ENCODE assay signal across 8 mouse cellular contexts in the genomic region with DNA sequence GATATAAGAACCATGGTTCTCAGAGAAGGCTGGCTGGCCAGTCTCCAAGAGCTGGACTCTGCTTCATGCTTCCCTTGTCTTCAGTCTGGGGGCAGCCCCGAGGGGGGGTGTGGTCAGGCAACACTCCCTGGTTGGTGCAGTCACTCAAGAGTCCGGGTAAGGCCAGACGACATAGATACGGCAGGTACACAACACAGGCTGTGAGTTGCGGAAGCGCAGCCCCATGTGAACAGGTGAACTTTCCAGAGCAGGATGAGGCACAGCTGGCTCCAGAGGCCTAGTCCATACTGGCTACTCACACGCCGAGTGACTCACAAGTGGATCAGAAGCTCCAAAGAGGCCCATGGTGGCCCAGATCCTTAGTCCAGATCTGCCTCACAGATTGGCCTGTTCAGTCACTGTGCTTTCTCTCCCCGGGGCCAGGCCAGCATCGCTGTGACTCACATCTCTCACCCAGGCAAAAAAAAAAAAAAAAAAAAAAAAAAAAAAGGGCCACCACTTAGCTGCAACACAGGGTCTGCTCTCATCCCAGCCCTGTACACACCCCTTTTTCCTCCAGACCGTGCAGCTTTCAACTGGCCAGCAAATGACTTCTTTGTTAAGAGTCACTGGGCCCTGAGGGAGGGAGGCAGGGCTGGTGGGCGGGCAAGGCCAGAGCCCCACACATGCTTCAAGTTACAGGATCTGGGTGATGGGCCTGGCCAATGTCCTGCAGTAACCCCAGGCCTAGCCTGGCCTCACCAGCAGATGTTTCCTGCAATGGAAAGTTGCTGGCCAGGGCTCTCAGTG. TPM values are rescaled to one million over a fixed set of nuclear protein-coding genes. Genes with fewer than 3 reads are reported as not detected.
A peak's percentile ranks its signal among the peaks of the same experiment; 100 is the strongest.
DNase-seq lines count a peak whose midpoint lies in the region; ATAC-seq lines count a peak whose summit lies in the region.

No protein-coding gene starts in this region.

- no peak overlapping the region for H3K4me2 ChIP-seq in hindbrain, embryonic 15.5 days
- H3K4me2 ChIP-seq in neural tube, embryonic 13.5 days: peak overlapping the region; percentile 11; the same call in 1 of the 2 replicates

- no peak overlapping the region for H3K27ac ChIP-seq in hindbrain, embryonic 15.5 days (replicated peaks)
- peak overlapping the region; percentile 70 for H3K27ac ChIP-seq in neural tube, embryonic 13.5 days (replicated peaks)

- no peak for ATAC-seq in megakaryocyte, adult 5-6 weeks (ENCODE audit: poor library complexity, severe bottlenecking)
- peak; percentile 49 for ATAC-seq in hindbrain, embryonic 15.5 days (ENCODE audit: low FRiP score, low read depth)
- peak; percentile 51 for ATAC-seq in neural tube, embryonic 13.5 days (ENCODE audit: low read depth)

- peaks cover 16% of the 10 kb centered on the region for H3K36me3 ChIP-seq in megakaryocyte, embryonic 14.5 days (replicated peaks; ENCODE audit: low read length)
- H3K36me3 ChIP-seq in hindbrain, embryonic 15.5 days: peaks cover 21% of the 10 kb centered on the region
- H3K36me3 ChIP-seq in neural tube, embryonic 13.5 days: peaks cover 40% of the 10 kb centered on the region

- no peaks in the 10 kb centered on the region for H3K9me3 ChIP-seq in megakaryocyte, embryonic 14.5 days
- H3K9me3 ChIP-seq in hindbrain, embryonic 15.5 days: no peaks in the 10 kb centered on the region
- H3K9me3 ChIP-seq in neural tube, embryonic 13.5 days: no peaks in the 10 kb centered on the region

- H3K4me3 ChIP-seq in megakaryocyte, embryonic 14.5 days (replicated peaks): peak overlapping the region; percentile 86
- no peak overlapping the region for H3K4me3 ChIP-seq in hindbrain, embryonic 15.5 days
- H3K4me3 ChIP-seq in neural tube, embryonic 13.5 days: peak overlapping the region; percentile 23; the same call in 1 of the 2 replicates

- peaks cover 79% of the 10 kb centered on the region for H3K4me1 ChIP-seq in megakaryocyte, embryonic 14.5 days
- H3K4me1 ChIP-seq in hindbrain, embryonic 15.5 days (replicated peaks): no peaks in the 10 kb centered on the region
- peaks cover 11% of the 10 kb centered on the region; the same call in 1 of the 2 replicates for H3K4me1 ChIP-seq in neural tube, embryonic 13.5 days (replicated peaks)

- no peaks in the 10 kb centered on the region for H3K27me3 ChIP-seq in megakaryocyte, embryonic 14.5 days (replicated peaks)
- no peaks in the 10 kb centered on the region for H3K27me3 ChIP-seq in hindbrain, embryonic 15.5 days
- no peaks in the 10 kb centered on the region for H3K27me3 ChIP-seq in neural tube, embryonic 13.5 days

- WGBS in hindbrain, embryonic 15.5 days: 55% methylated on average over 12 of the region's 12 CpGs
- WGBS in neural tube, embryonic 13.5 days: 59% methylated on average over 12 of the region's 12 CpGs

- no peak overlapping the region for H3K9ac ChIP-seq in hindbrain, embryonic 15.5 days
- H3K9ac ChIP-seq in neural tube, embryonic 13.5 days: 0 out of 2 replicates have a peak overlapping the region, but pooled peaks have one; percentile 32

- DNase-seq in cerebellum, postnatal 10 days: peak; percentile 63 to 65
- peak; percentile 94 for DNase-seq in gastrocnemius, postnatal 14 days
- peak; percentile 52 for DNase-seq in liver
- no peak for DNase-seq in thymus, postnatal 25 days

- intact Hi-C loops in gastrocnemius, postnatal 14 days (cut with DNase I; ENCODE audit: low total_unique reads): no loop called here

RNA-seq across cellular contexts. Expression of a gene that starts 52.1 kb away (rescaled TPM):
- not detected in 2 replicates for polyA plus RNA-seq in megakaryocyte, embryonic 14.5 days (2012; ENCODE audit: insufficient read depth, low replicate concordance)
- total RNA-seq in megakaryocyte, adult 5-6 weeks (2015): 0.87 TPM in 1 of 2 replicates, not detected in the other
- not detected in 2 replicates for total RNA-seq in megakaryocyte, adult 5-6 weeks (2017)
- 1 to 10 TPM; 2.5 to 4.2 TPM for total RNA-seq in gastrocnemius, postnatal 14 days (2021)
- polyA plus RNA-seq in hindbrain, embryonic 15.5 days (2015; fragmentation: Nextera tagmentation; extraction: Ambion mirVana): 137 and 151 TPM in 2 replicates
- 115 and 121 TPM in 2 replicates for polyA plus RNA-seq in neural tube, embryonic 13.5 days (2015; fragmentation: Nextera tagmentation; extraction: Ambion mirVana)

Comparison
In these comparisons a context has a peak if more than half of its experiments do, and no peak if none do; other contexts are left out.
1. RNA of a gene that starts 52.1 kb away (polyA plus RNA-seq): 137 to 151 TPM in hindbrain, embryonic 15.5 days and 115 to 121 TPM in neural tube, embryonic 13.5 days; not detected in megakaryocyte, embryonic 14.5 days; every median in the first group is over 100 times any median in the second.